Mouse (Mus musculus): ENCODE measurements at regions not wholly inside any gene's neighbourhood (a gene's known extent, or its start where the extent isn't known, plus 50 kb on each side); places are given as distances from the start of the nearest gene placed in this dataset.

DNA sequence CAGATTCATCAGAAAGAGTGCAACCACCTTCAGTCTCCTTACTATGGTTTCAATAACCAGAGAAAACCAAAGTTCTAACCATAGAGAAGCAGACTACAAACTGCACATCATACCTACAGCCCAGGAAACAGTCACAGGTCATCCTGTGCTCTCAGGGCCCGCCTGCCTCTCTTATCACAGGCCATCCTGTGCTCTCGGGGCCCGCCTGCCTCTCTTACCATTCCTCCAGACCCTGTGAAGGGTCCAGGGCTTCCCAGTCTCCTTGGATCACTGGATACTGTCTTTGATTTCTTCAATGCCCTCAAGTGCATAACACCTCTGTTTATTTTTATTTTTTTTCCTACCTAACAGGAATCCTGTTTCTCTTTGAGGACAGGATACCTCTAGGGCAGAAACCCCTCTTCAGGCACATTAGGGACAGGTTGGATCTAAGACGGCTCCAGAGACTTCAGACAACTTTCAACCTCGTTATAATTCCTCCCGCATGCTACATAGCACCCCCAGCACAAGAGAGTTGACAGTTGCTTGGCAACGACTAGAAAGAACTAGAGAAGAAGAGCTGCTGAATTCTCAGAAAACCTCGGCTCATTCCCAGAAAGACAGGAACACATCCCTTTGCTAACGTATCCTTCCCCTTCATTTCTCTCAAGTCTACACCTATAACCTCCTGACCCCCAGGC lies 95.4 kb upstream of the Bmper start:
- no peak for TF ChIP-seq POLR2A (IDR thresholded peaks at IDR 0.05; ENCODE audit: borderline replicate concordance, control insufficient read depth, low read depth, low read length)
- no peak for TF ChIP-seq CTCF (IDR thresholded peaks at IDR 0.05; ENCODE audit: control insufficient read depth, insufficient read depth, low read length)

All from bone marrow, adult 2 months (tissue).